Mouse (Mus musculus) gastrocnemius, postnatal 4 days (tissue): ENCODE results near the gene Gm14401. TPM values are rescaled to one million over a fixed set of nuclear protein-coding genes. Genes with fewer than 3 reads are reported as not detected.
"Not testable (repeated sequence)": the region's sequence is repeated elsewhere in the genome, so short reads cannot be mapped to it uniquely, and the experiment has no call there.

Source experiments
- DNase-seq, 2 experiments: peaks; one replicate each; pipeline ENCODE4 v3.0.0; 2021 to 2022; ENCODE audit warnings: low spot score in 2 of 2, mixed read lengths in 2 of 2
- long read RNA-seq, 2 experiments: library from polyadenylated mRNA; stranded (forward); transcript quantifications; one replicate each; pipeline ENCODE4 v2.0.0; 2021
- total RNA-seq, 2 experiments: library from RNA; stranded (reverse); gene quantifications; 2 replicates each; pipeline ENCODE4 v1.2.3; 2021

The Gm14401 gene
- total RNA-seq, result under 1 TPM in 1 of 2 experiments, not detected in 1; 0.36 TPM
- long read RNA-seq, experiment 1, result 0 reads
- long read RNA-seq, experiment 2, result 0 reads

DNA sequence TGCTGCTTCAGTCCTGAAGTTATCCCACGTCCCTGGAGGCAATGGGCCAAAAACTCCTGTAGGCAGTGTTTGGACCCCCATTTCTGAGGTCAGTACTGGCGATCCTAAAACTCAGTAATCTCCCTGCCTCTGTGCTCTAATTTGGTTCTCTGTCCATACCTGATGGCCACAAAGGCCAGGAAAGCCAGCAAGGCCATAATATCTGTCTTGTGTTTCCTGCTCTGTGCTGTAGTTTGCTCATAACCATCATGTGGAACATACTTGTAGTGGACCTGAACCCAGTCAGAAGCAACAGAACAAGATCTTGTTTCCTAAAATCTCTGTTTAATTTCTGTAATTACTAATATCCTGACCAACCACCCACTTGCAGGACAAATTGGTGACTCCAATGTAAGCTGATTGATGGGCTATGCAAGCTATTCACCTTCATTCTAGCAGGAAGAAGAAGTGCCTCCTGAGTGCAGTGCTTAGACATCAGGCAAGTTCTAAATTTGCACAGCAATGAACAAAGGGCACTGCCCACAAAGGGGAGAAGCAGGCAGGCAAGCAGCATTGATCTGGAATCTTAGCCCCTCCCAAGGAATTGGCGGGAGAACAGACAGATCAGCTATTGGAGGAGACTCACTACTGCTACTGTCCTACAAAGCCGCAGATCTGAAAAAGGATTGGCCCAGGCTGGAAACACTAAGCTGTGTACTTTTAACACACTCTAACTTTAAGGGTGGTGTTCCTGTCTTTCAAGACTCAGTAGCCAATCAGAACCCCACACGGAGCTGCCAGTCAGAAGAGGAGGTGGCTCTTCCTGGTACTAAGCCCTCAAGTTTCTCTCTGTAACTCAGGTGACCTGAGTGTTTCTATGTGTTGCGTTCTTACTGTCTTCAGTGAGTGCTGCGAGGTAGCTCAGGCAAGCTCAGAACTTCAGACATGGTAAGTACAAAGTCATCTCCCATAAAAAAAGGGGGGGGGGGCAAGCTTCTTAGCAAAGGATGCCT, at the start of gene Gm14401:
Gene Gm14401, plus strand, starts transcription at position 889 of the 992 bp plus-strand sequence.
- peak; percentile 12 to 15 for DNase-seq

DNA sequence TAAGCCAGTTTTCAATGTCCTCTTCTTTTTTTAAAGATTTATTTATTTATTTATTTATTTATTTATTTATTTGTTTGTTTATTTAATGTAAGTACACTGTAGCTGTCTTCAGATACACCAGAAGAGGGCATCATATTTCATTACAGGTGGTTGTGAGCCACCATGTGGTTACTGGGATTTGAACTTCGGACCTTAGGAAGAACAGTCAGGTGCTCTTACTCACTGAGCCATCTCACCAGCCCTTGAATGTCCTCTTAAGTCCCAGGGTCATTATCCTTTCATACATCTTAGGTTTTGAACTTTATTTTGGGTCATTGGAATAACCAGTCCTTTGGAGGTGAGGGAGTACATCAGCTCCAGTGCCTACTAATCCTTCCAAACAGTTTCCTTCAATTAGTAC, 1.3 kb upstream of the Gm14401 start:
- DNase-seq, result not testable (repeated sequence)

DNA sequence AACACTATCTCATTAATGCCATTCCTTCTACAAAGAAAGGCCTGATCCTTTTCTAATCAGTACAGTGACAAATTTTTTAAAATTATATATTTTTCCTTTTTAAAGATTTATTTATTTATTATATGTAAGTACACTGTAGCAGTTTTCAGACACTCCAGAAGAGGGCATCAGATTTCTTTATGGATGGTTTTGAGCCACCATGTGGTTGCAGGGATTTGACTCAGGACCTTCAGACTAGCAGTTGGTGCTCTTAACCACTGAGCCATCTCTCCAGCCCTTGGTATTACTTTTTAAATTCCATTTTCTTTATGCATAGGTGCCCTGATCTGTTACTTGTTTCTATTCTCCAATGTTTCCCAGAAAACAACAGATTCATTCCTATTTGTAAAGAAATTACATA, 895 bp downstream of the Gm14401 start:
- DNase-seq, result not testable (repeated sequence)

DNA sequence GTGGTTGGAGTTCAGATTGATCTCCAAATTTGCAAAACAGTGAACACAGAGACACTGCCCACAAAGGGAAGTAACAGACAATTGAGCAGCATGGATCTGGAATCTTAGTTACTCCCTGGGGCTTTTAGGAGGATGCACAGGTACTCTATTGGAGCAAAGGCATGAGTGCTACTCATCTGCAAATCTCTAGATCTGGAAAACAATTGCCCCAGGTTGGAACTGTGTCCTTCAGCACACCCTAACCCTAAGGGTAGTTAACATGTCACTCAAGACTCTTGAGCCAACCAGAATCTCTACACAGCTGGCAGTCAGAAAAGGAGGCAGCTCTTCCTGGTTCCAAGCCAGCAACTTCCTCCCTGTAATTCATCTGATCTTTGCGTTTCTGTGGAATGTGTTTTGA, 5.7 kb downstream of the Gm14401 start:
- not testable (repeated sequence) for DNase-seq

DNA sequence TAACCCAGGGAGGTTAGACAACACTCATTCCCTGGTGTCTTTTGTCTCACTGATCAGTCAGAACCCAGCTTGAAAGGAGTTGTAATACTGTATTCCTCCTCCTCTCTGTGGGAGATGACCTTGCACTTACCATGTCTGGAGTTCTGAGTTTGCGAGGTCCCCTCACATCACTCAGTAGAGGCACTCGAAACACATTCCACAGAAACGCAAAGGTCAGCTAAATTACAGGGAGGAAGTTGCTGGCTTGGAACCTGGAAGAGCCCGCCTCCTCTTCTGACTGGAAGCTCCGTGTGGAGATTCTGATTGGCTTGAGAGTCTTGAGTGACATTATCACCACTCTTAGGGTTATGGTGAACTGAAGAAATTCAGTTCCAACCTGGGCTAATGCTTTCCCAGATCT, 35.0 kb downstream of the Gm14401 start:
- DNase-seq, result not testable (repeated sequence)

DNA sequence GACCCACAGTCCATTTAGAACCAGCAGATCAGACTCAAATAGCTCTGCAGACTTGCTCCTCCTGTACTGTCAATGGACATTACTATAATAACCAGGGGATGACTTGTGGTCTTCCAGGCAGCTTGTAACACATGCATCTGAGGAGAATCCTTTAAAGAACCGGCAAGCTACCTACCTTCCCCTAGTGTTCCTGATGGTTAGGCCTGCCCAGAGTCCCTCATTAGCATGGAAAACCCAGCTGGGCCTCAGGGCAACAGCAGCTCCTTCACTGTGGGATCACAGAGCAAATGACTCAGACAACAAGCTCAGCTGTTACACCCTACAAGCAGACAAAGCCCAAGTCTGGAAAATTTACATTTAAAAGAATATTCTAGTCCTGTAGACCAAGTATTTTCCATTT, 55.0 kb downstream of the Gm14401 start:
- not testable (repeated sequence) for DNase-seq

Other genes with a start within 250 kb of the Gm14401 start
- gene Gm14408, start 243.2 kb upstream of the Gm14401 start, total RNA-seq, result not detected
- gene Gm14296, start 146.5 kb upstream of the Gm14401 start, total RNA-seq, result 1 to 10 TPM; 3.5 to 5.2 TPM
- 10 to 100 TPM; 18.3 to 21.3 TPM for gene Gm14419, start 73.4 kb upstream of the Gm14401 start, total RNA-seq
- 10 to 100 TPM; 16.3 to 24.9 TPM for gene Gm14410, start 132.1 kb downstream of the Gm14401 start, total RNA-seq
- gene Gm14409, start 192.7 kb downstream of the Gm14401 start, total RNA-seq, result under 1 TPM; 0.57 to 0.76 TPM
- 1 to 10 TPM; 1.3 to 1.4 TPM for gene Gm14412, start 250.0 kb downstream of the Gm14401 start, total RNA-seq